Mouse (Mus musculus): ENCODE data around the gene St5.
A peak's percentile ranks its signal among the peaks of the same experiment; 100 is the strongest.

DNA sequence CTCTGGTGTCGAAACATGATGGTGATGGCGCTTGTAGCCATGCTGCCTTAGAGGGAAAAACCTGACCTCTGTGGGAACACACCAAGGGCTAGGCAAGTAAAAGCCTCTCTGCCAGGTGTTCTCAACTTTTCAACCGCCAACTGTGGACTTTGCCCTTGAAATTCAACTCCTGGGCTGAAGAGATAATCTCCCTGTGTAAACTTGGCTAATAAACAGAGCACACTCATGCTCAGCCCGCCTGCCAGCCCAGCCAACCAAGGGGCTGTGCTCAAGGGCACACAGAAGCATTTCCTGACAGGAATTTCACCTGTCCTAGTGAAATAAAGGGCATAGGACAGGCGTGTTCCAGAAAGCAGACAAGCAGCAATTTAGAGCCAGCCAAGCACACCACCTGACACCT, 100.8 kb downstream of the St5 start:
- TF ChIP-seq CTCF (IDR thresholded peaks at IDR 0.05; ENCODE audit: control insufficient read depth, insufficient read depth, low read length) = no peak
- peak; percentile 39; the same call in 1 of the 2 replicates for TF ChIP-seq POLR2A (IDR thresholded peaks at IDR 0.05; ENCODE audit: borderline replicate concordance, control insufficient read depth, low read depth, low read length)

Measured in bone marrow, adult 2 months (tissue).